Mouse (Mus musculus) adrenal gland, postnatal 25 days (tissue): ENCODE data around the gene Atp10b. TPM values are rescaled to one million over a fixed set of nuclear protein-coding genes. Genes with fewer than 3 reads are reported as not detected.

Experiments
- total RNA-seq: library from RNA; stranded (reverse); gene quantifications from 2 replicates; pipeline ENCODE4 v1.2.3, GENCODE M21; 2021

Atp10b gene
- total RNA-seq, 1 experiment from 2014 or later = 0.18 TPM

Other genes with a start within 250 kb of the Atp10b start
- not detected in 2 replicates for gene Gm9972, start 114.1 kb upstream of the Atp10b start, total RNA-seq